Mouse (Mus musculus) myocyte (in vitro differentiated cells): Measurements from ENCODE around the gene Rnf215.

Source experiments
- CEBPB ChIP-seq: IDR thresholded peaks from 2 replicates; pipeline ENCODE4 v1.6.1; 2011; ENCODE audit warnings: mild to moderate bottlenecking, moderate library complexity; ENCODE audit not compliant: poor library complexity, insufficient read depth, severe bottlenecking
- E2F4 ChIP-seq: IDR thresholded peaks from one replicate; pipeline ENCODE4 v1.6.1; 2011; ENCODE audit warnings: mild to moderate bottlenecking, control low read depth, moderate library complexity; ENCODE audit not compliant: insufficient read depth
- MAX ChIP-seq: IDR thresholded peaks from one replicate; pipeline ENCODE4 v1.6.1; 2011; ENCODE audit warnings: low read depth, mild to moderate bottlenecking, control low read depth
- MYOD1 ChIP-seq, 3 experiments: IDR thresholded peaks; one replicate each; pipeline ENCODE4 v1.6.1; 2011; ENCODE audit warnings: control low read depth in 2 of 3, low read depth in 2 of 3, mild to moderate bottlenecking in 2 of 3, moderate library complexity in 1 of 3; ENCODE audit not compliant: insufficient read length in 2 of 3, control insufficient read depth in 1 of 3
- MYOG ChIP-seq, 3 experiments: IDR thresholded peaks; one replicate each; pipeline ENCODE4 v1.6.1; 2011; ENCODE audit warnings: control low read depth in 2 of 3, low read depth in 2 of 3, mild to moderate bottlenecking in 2 of 3; ENCODE audit not compliant: insufficient read length in 2 of 3, control insufficient read depth in 1 of 3, insufficient read depth in 1 of 3
- POLR2A ChIP-seq: IDR thresholded peaks from one replicate; pipeline ENCODE4 v1.6.1; 2011; ENCODE audit warnings: low read depth, mild to moderate bottlenecking, control low read depth, moderate library complexity; ENCODE audit not compliant: insufficient read length
- POLR2AphosphoS2 ChIP-seq: IDR thresholded peaks from one replicate; pipeline ENCODE4 v1.6.1; 2011; ENCODE audit warnings: low read depth, control low read depth; ENCODE audit not compliant: insufficient read length
- REST ChIP-seq: IDR thresholded peaks from one replicate; pipeline ENCODE4 v1.6.1; 2011; ENCODE audit warnings: mild to moderate bottlenecking, control low read depth, moderate library complexity; ENCODE audit not compliant: insufficient read depth, insufficient read length
- SRF ChIP-seq: IDR thresholded peaks from one replicate; pipeline ENCODE4 v1.6.1; 2011; ENCODE audit warnings: low read depth; ENCODE audit not compliant: control insufficient read depth, insufficient read length
- TCF12 ChIP-seq: IDR thresholded peaks from one replicate; pipeline ENCODE4 v1.6.1; 2011; ENCODE audit warnings: mild to moderate bottlenecking, control low read depth; ENCODE audit not compliant: poor library complexity, insufficient read depth, severe bottlenecking
- USF1 ChIP-seq: IDR thresholded peaks from one replicate; pipeline ENCODE4 v1.6.1; 2011; ENCODE audit warnings: low read depth, mild to moderate bottlenecking, control low read depth, moderate library complexity

- TF ChIP-seq POLR2A (no peak), USF1 (no peak), POLR2AphosphoS2 (no peak), TCF12 (no peak), SRF (no peak), E2F4 (no peak), MYOD1 (IDR thresholded peaks at IDR 0.05; ENCODE audit: control insufficient read depth in 1 of 3, insufficient read length in 2 of 3, low read depth in 2 of 3) (no peak), MAX (no peak), MYOG (IDR thresholded peaks at IDR 0.05; ENCODE audit: control insufficient read depth in 1 of 3, insufficient read depth in 1 of 3, insufficient read length in 2 of 3, low read depth in 2 of 3) (no peak), CEBPB (no peak), REST (no peak)
Measured at GRCm38 (mm10) chr11:4164701-4165100, 29.7 kb downstream of the Rnf215 start.
